Mouse (Mus musculus) neural tube, embryonic 15.5 days (tissue): Measurements from ENCODE around the gene Sgo2a. TPM values are rescaled to one million over a fixed set of nuclear protein-coding genes. Genes with fewer than 3 reads are reported as not detected.

Source experiments
- ATAC-seq: fragments of 200-750 bp; cut with Nextera tagmentation; 2 replicates; pipeline ENCODE4 v1.8.0; 2017; ENCODE audit warnings: mild to moderate bottlenecking, moderate TSS enrichment, moderate library complexity; ENCODE audit not compliant: low FRiP score
- H3K27ac ChIP-seq: fragments of 300-500 bp; sonication (generic); replicated peaks from 2 replicates; pipeline ENCODE4 v1.5.1; 2015; ENCODE audit warnings: mild to moderate bottlenecking, inconsistent platforms
- H3K27me3 ChIP-seq: fragments of 300-500 bp; sonication (generic); replicated peaks from 2 replicates; pipeline ENCODE4 v1.6.1; 2015; ENCODE audit warnings: inconsistent platforms
- H3K36me3 ChIP-seq: fragments of 300-500 bp; sonication (generic); 2 replicates; pipeline ENCODE4 v1.6.1; 2015; ENCODE audit warnings: inconsistent platforms
- H3K4me1 ChIP-seq: fragments of 300-500 bp; sonication (generic); 2 replicates; pipeline ENCODE4 v1.6.1; 2015; ENCODE audit warnings: inconsistent platforms
- H3K4me2 ChIP-seq: fragments of 300-500 bp; sonication (generic); 2 replicates; pipeline ENCODE4 v1.6.1; 2015; ENCODE audit warnings: inconsistent platforms, mild to moderate bottlenecking, moderate library complexity
- H3K4me3 ChIP-seq: fragments of 300-500 bp; sonication (generic); replicated peaks from 2 replicates; pipeline ENCODE4 v1.5.1; 2015; ENCODE audit warnings: mild to moderate bottlenecking, inconsistent platforms
- H3K9ac ChIP-seq: fragments of 300-500 bp; sonication (generic); replicated peaks from 2 replicates; pipeline ENCODE4 v1.6.1; 2015; ENCODE audit warnings: mild to moderate bottlenecking, inconsistent platforms
- H3K9me3 ChIP-seq: fragments of 300-500 bp; sonication (generic); replicated peaks from 2 replicates; pipeline ENCODE4 v1.6.1; 2016; ENCODE audit warnings: inconsistent platforms
- WGBS: fragments of 180-500 bp; shearing (Covaris S2); methylation state at CpG from one replicate; pipeline ENCODE4 v1.1.7; 2015; ENCODE audit warnings: mixed read lengths; 5-methylcytosine and 5-hydroxymethylcytosine counted together
- polyA plus RNA-seq: library from polyadenylated mRNA; unstranded; fragments of >200 nt; fragmentation: Nextera tagmentation; extraction: Ambion mirVana; gene quantifications from 2 replicates; pipeline ENCODE4 v1.2.1, GENCODE M21; 2015

The Sgo2a gene
- polyA plus RNA-seq, 1 experiment from 2014 or later: 2.3 TPM

DNA sequence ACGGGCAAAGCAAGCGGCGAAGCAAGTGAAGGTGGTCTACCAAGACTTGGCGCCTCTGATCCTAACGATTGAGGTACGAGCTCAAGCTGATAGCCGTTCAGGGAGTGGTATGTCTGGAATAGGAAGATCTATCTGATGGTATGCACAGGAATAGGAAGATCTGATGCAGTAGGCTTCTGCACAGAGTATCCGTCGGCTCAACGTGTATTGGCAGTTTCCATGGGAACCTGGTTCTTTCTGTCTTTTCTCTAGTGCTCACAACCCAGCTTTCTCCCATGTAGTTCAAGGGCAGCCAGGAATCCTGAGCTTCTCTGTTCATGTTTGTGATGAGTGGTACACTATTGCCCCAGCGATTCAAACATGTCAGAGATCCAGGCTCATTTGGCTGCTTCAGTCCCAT lies 74.3 kb downstream of the Sgo2a start:
- WGBS: 96% methylated on average over 11 of the region's 11 CpGs
- H3K27me3 ChIP-seq: no peaks in the 10 kb centered on the region
- ATAC-seq: no peak
- H3K4me3 ChIP-seq: no peak overlapping the region
- H3K27ac ChIP-seq: no peak overlapping the region
- no peaks in the 10 kb centered on the region for H3K4me1 ChIP-seq
- H3K9me3 ChIP-seq: no peaks in the 10 kb centered on the region
- no peak overlapping the region for H3K9ac ChIP-seq
- H3K4me2 ChIP-seq: no peak overlapping the region
- H3K36me3 ChIP-seq: no peaks in the 10 kb centered on the region

DNA sequence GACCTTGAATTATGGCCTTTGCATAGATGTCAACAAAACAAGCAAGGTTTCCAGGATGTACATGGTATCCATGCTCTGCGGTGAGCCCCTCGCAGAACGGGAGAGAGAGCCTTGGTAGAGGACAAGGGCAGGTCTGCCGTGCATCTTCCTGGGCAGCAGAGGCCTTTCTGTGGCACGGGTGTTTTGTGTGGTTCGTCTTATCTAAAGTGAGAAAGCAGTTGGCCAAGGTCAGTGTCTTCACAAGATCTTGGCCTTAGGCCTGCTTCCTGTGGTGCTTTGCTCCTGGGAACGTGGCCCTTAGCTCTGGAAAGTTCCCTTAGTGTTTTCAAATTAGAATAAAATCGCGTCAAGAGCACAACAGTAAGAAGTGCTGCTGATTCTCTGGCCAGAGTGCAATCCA lies 75.2 kb downstream of the Sgo2a start:
- Histone ChIP-seq H3K4me2 (no peak overlapping the region), H3K27ac (no peak overlapping the region), H3K4me3 (no peak overlapping the region), H3K9me3 (no peaks in the 10 kb centered on the region), H3K9ac (no peak overlapping the region), H3K27me3 (no peaks in the 10 kb centered on the region), H3K4me1 (no peaks in the 10 kb centered on the region), H3K36me3 (no peaks in the 10 kb centered on the region)
- 88% methylated on average over 9 of the region's 9 CpGs for WGBS
- no peak for ATAC-seq

DNA sequence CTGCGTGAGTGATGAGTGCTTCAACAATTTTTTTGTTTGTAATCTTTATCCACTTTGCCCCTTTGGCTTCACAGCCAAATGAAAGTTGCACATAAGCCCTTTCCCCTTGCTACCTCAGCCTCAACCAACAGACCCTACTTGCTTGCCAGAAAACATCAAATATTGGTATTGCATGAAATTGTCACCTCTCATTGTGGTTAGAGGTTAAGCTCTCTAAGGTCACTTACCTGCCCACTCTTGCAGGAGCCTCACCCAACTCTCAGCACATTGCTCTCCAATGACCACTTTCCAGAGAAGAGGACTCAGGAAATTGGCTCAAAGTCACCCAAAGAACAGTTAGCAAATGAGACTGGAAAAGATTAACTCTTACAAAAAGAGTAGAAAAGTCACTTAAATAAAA lies 75.7 kb downstream of the Sgo2a start:
- Histone ChIP-seq H3K4me3 (no peak overlapping the region), H3K4me2 (no peak overlapping the region)

DNA sequence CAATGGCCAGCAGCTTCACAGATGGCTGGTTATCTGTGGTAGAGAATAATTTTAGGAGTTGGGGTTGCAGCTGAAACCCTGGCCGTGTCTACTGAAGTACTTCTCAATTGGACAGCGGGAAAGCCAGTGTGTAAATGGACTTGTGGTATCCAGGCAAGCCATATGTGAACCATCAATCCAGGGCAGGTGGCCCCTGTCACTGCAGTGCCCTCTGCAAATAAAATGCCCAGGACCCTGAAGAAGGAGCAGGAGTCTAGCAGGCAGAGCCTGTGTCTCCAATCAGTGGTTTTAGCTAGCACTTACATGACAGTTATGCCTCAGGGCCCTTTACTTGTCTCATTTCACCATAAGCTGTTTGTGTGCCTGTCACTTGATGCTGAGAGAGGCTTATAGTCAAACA lies 76.6 kb downstream of the Sgo2a start:
- no peak overlapping the region for H3K4me3 ChIP-seq
- no peak overlapping the region for H3K4me2 ChIP-seq
- no peaks in the 10 kb centered on the region for H3K9me3 ChIP-seq
- H3K9ac ChIP-seq: no peak overlapping the region
- no peaks in the 10 kb centered on the region for H3K36me3 ChIP-seq
- no peaks in the 10 kb centered on the region for H3K27me3 ChIP-seq
- H3K27ac ChIP-seq: no peak overlapping the region
- no peaks in the 10 kb centered on the region for H3K4me1 ChIP-seq
- 63% methylated on average over 2 of the region's 2 CpGs for whole genome bisulfite sequencing
- ATAC-seq: no peak

More for the DNA sequence above, 75.7 kb downstream of the Sgo2a start:
- Histone ChIP-seq H3K27ac (no peak overlapping the region), H3K27me3 (no peaks in the 10 kb centered on the region), H3K36me3 (no peaks in the 10 kb centered on the region), H3K4me1 (no peaks in the 10 kb centered on the region), H3K9me3 (no peaks in the 10 kb centered on the region), H3K9ac (no peak overlapping the region)
- 91% methylated on average over 1 of the region's 1 CpGs for WGBS
- ATAC-seq: no peak

DNA sequence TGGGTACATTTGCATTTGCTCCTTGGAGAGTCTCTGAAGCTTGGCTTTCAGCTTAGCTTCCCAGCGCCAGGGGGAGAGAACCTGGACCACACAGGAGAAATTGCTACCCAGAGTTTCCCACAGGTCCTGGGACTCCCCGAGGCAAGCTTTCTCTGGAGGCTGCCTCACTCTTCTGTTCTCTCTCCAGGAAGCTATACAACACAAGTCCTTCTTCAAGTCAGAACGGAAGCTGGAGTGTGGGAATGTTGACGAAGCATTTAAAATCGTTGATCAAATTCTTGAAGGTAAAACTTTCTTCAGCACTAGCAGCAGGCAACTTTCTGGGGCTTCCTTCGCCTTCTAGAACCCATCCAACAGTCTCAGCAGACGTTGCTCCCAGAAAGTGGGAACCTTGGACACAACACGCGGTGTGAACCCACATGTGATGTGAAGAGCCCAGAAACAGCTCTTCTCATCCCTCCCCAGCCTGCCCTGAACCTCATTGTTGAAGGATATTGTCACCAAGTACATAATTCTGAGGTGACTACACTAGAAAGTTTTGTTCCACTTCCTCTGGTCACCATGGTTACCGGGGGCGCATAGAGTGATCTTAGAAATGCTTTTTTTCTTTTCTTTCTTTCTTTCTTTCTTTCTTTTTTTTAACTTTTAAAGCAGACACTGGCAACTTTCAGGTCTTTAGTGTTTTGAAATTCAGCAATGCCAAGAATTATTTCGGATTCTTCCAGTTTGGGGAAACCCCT lies 77.4 kb downstream of the Sgo2a start:
- Histone ChIP-seq H3K36me3 (no peaks in the 10 kb centered on the region), H3K4me1 (no peaks in the 10 kb centered on the region), H3K4me3 (no peak overlapping the region), H3K9ac (no peak overlapping the region), H3K9me3 (no peaks in the 10 kb centered on the region), H3K4me2 (no peak overlapping the region), H3K27ac (no peak overlapping the region), H3K27me3 (no peaks in the 10 kb centered on the region)
- 78% methylated on average over 12 of the region's 12 CpGs for WGBS
- ATAC-seq: no peak

DNA sequence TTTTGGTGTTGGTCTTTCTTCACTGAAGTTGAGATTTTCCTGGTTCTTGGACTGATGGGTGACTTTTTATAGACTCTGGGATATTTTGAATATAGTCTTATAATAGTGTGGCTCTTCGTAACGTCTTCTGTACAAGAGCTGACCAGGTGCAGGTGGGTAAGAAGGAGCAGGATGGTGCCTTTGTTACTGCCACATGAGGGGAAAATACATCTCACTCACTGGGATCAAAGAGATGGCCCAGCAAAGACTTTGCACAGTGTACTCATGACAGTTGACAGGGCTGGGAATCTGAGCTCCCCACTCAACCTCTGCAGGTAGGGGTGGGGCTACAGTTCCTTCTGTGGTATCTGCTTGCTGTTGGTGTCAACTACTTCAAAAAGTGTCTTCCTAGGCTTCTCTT lies 78.5 kb downstream of the Sgo2a start:
- Histone ChIP-seq H3K36me3 (no peaks in the 10 kb centered on the region), H3K9ac (no peak overlapping the region), H3K27ac (no peak overlapping the region), H3K4me3 (no peak overlapping the region), H3K4me1 (no peaks in the 10 kb centered on the region), H3K27me3 (no peaks in the 10 kb centered on the region), H3K4me2 (no peak overlapping the region), H3K9me3 (no peaks in the 10 kb centered on the region)
- ATAC-seq: no peak
- 91% methylated on average over 2 of the region's 2 CpGs for WGBS

Other genes with a start within 250 kb of the Sgo2a start
- gene Spats2l, start 221.8 kb upstream of the Sgo2a start, polyA plus RNA-seq: 78.3 and 78.7 TPM in 2 replicates
- 24.8 and 25.4 TPM in 2 replicates for gene Kctd18, start 23.0 kb downstream of the Sgo2a start, polyA plus RNA-seq
- gene Aox1, start 34.0 kb downstream of the Sgo2a start, polyA plus RNA-seq: 0.22 TPM in 2 replicates
- 0.51 and 0.66 TPM in 2 replicates for gene Aox3, start 117.2 kb downstream of the Sgo2a start, polyA plus RNA-seq
- 0.42 and 0.68 TPM in 2 replicates for gene Aox4, start 214.4 kb downstream of the Sgo2a start, polyA plus RNA-seq